Mouse (Mus musculus) myocyte (in vitro differentiated cells): ENCODE measurements around the gene Trpt1. TPM values are rescaled to one million over a fixed set of nuclear protein-coding genes. Genes with fewer than 3 reads are reported as not detected.

Experiments
- H3K27me3 ChIP-seq: one replicate; pipeline ENCODE4 v1.6.1; 2011; ENCODE audit not compliant: control insufficient read depth, insufficient read depth, insufficient read length
- H3K36me3 ChIP-seq: one replicate; pipeline ENCODE4 v1.6.1; 2011; ENCODE audit not compliant: control insufficient read depth, insufficient read depth
- H3K4me2 ChIP-seq: one replicate; pipeline ENCODE4 v1.6.1; 2011; ENCODE audit warnings: low read depth, control low read depth
- H3K4me3 ChIP-seq: one replicate; pipeline ENCODE4 v1.5.1; 2011; ENCODE audit warnings: mild to moderate bottlenecking, control low read depth, moderate library complexity
- H3K79me2 ChIP-seq: one replicate; pipeline ENCODE4 v1.6.1; 2011; ENCODE audit not compliant: control insufficient read depth, insufficient read depth
- H3ac ChIP-seq: one replicate; pipeline ENCODE4 v1.6.1; 2011; ENCODE audit not compliant: control insufficient read depth, insufficient read length
- CEBPB ChIP-seq: IDR thresholded peaks from 2 replicates; pipeline ENCODE4 v1.6.1; 2011; ENCODE audit warnings: mild to moderate bottlenecking, moderate library complexity; ENCODE audit not compliant: poor library complexity, insufficient read depth, severe bottlenecking
- E2F4 ChIP-seq: IDR thresholded peaks from one replicate; pipeline ENCODE4 v1.6.1; 2011; ENCODE audit warnings: mild to moderate bottlenecking, control low read depth, moderate library complexity; ENCODE audit not compliant: insufficient read depth
- MAX ChIP-seq: IDR thresholded peaks from one replicate; pipeline ENCODE4 v1.6.1; 2011; ENCODE audit warnings: low read depth, mild to moderate bottlenecking, control low read depth
- MYOD1 ChIP-seq, 3 experiments: IDR thresholded peaks; one replicate each; pipeline ENCODE4 v1.6.1; 2011; ENCODE audit warnings: control low read depth in 2 of 3, low read depth in 2 of 3, mild to moderate bottlenecking in 2 of 3, moderate library complexity in 1 of 3; ENCODE audit not compliant: insufficient read length in 2 of 3, control insufficient read depth in 1 of 3
- MYOG ChIP-seq, 3 experiments: IDR thresholded peaks; one replicate each; pipeline ENCODE4 v1.6.1; 2011; ENCODE audit warnings: control low read depth in 2 of 3, low read depth in 2 of 3, mild to moderate bottlenecking in 2 of 3; ENCODE audit not compliant: insufficient read length in 2 of 3, control insufficient read depth in 1 of 3, insufficient read depth in 1 of 3
- POLR2A ChIP-seq: IDR thresholded peaks from one replicate; pipeline ENCODE4 v1.6.1; 2011; ENCODE audit warnings: low read depth, mild to moderate bottlenecking, control low read depth, moderate library complexity; ENCODE audit not compliant: insufficient read length
- POLR2AphosphoS2 ChIP-seq: IDR thresholded peaks from one replicate; pipeline ENCODE4 v1.6.1; 2011; ENCODE audit warnings: low read depth, control low read depth; ENCODE audit not compliant: insufficient read length
- REST ChIP-seq: IDR thresholded peaks from one replicate; pipeline ENCODE4 v1.6.1; 2011; ENCODE audit warnings: mild to moderate bottlenecking, control low read depth, moderate library complexity; ENCODE audit not compliant: insufficient read depth, insufficient read length
- SRF ChIP-seq: IDR thresholded peaks from one replicate; pipeline ENCODE4 v1.6.1; 2011; ENCODE audit warnings: low read depth; ENCODE audit not compliant: control insufficient read depth, insufficient read length
- TCF12 ChIP-seq: IDR thresholded peaks from one replicate; pipeline ENCODE4 v1.6.1; 2011; ENCODE audit warnings: mild to moderate bottlenecking, control low read depth; ENCODE audit not compliant: poor library complexity, insufficient read depth, severe bottlenecking
- TCF3 ChIP-seq: IDR thresholded peaks from one replicate; pipeline ENCODE4 v1.6.1; 2011; ENCODE audit warnings: low read depth, control low read depth; ENCODE audit not compliant: insufficient read length
- USF1 ChIP-seq: IDR thresholded peaks from one replicate; pipeline ENCODE4 v1.6.1; 2011; ENCODE audit warnings: low read depth, mild to moderate bottlenecking, control low read depth, moderate library complexity
- polyA plus RNA-seq: library from polyadenylated mRNA; unstranded; fragments of >200 nt; fragmentation: generic; extraction: Trizol; gene quantifications from one replicate; pipeline ENCODE4 v1.2.1, GENCODE M21; 2012; ENCODE audit warnings: missing spikeins

Gene Trpt1
- polyA plus RNA-seq, 1 experiment, result 9.2 TPM

GRCm38 (mm10) chr19:6951381-6951968 is 44.5 kb upstream of the Trpt1 start:
- no peaks in the 10 kb centered on the region for H3K79me2 ChIP-seq
- peak overlapping the region; percentile 86 for H3K4me3 ChIP-seq
- H3K36me3 ChIP-seq, result no peaks in the 10 kb centered on the region
- H3K27me3 ChIP-seq, result no peaks in the 10 kb centered on the region
- peak overlapping the region; percentile 63 for H3ac ChIP-seq
- TF ChIP-seq REST, result no peak
- no peak for TF ChIP-seq MYOD1 (IDR thresholded peaks at IDR 0.05; ENCODE audit: control insufficient read depth in 1 of 3, insufficient read length in 2 of 3, low read depth in 2 of 3)
- TF ChIP-seq MYOG (IDR thresholded peaks at IDR 0.05; ENCODE audit: control insufficient read depth in 1 of 3, insufficient read depth in 1 of 3, insufficient read length in 2 of 3, low read depth in 2 of 3), result no peak
- TF ChIP-seq E2F4, result no peak
- TF ChIP-seq TCF3, result no peak
- TF ChIP-seq POLR2A, result peak; percentile 72
- TF ChIP-seq POLR2AphosphoS2, result peak; percentile 79
- TF ChIP-seq CEBPB, result no peak
- peak; percentile 21 for TF ChIP-seq SRF
- no peak for TF ChIP-seq USF1
- TF ChIP-seq TCF12, result no peak
- TF ChIP-seq MAX, result peak; percentile 18
- peak overlapping the region; percentile 98 for H3K4me2 ChIP-seq

GRCm38 (mm10) chr19:6951994-6952711 is 43.8 kb upstream of the Trpt1 start:
- no peaks in the 10 kb centered on the region for H3K79me2 ChIP-seq
- peak overlapping the region; percentile 63 for H3ac ChIP-seq
- H3K27me3 ChIP-seq, result no peaks in the 10 kb centered on the region
- H3K36me3 ChIP-seq, result no peaks in the 10 kb centered on the region
- no peak for TF ChIP-seq MAX
- peak; percentile 54 for TF ChIP-seq POLR2A
- no peak for TF ChIP-seq E2F4
- TF ChIP-seq USF1, result no peak
- peak in 1 of 3 experiments; percentile 8 for TF ChIP-seq MYOD1 (IDR thresholded peaks at IDR 0.05; ENCODE audit: control insufficient read depth in 1 of 3, insufficient read length in 2 of 3, low read depth in 2 of 3)
- TF ChIP-seq REST, result no peak
- 0 out of 2 replicates have a peak, but pooled peaks have one; percentile 12 for TF ChIP-seq CEBPB
- no peak for TF ChIP-seq TCF12
- no peak for TF ChIP-seq MYOG (IDR thresholded peaks at IDR 0.05; ENCODE audit: control insufficient read depth in 1 of 3, insufficient read depth in 1 of 3, insufficient read length in 2 of 3, low read depth in 2 of 3)
- TF ChIP-seq SRF, result no peak
- TF ChIP-seq TCF3, result no peak
- peak; percentile 88 for TF ChIP-seq POLR2AphosphoS2
- peak overlapping the region; percentile 98 for H3K4me2 ChIP-seq
- H3K4me3 ChIP-seq, result peak overlapping the region; percentile 86

GRCm38 (mm10) chr19:6952712-6953037 is 43.3 kb upstream of the Trpt1 start:
- Histone ChIP-seq H3K36me3 (no peaks in the 10 kb centered on the region), H3ac (peak overlapping the region; percentile 63), H3K4me3 (peak overlapping the region; percentile 86), H3K4me2 (peak overlapping the region; percentile 98), H3K79me2 (no peaks in the 10 kb centered on the region), H3K27me3 (no peaks in the 10 kb centered on the region)
- TF ChIP-seq MYOG (IDR thresholded peaks at IDR 0.05; ENCODE audit: control insufficient read depth in 1 of 3, insufficient read depth in 1 of 3, insufficient read length in 2 of 3, low read depth in 2 of 3) (peak in 1 of 3 experiments; percentile 6), REST (no peak), POLR2AphosphoS2 (peak; percentile 6), POLR2A (peak; percentile 14)

GRCm38 (mm10) chr19:6954046-6954445 is 41.9 kb upstream of the Trpt1 start:
- Histone ChIP-seq H3K4me3 (no peak overlapping the region), H3K4me2 (no peak overlapping the region)

More at GRCm38 (mm10) chr19:6954046-6954445, 41.9 kb upstream of the Trpt1 start:
- H3K79me2 ChIP-seq, result no peaks in the 10 kb centered on the region
- no peaks in the 10 kb centered on the region for H3K36me3 ChIP-seq
- TF ChIP-seq POLR2AphosphoS2 (peak; percentile 59), TCF3 (no peak), MAX (no peak), E2F4 (no peak), CEBPB (no peak), TCF12 (no peak), POLR2A (no peak), MYOG (IDR thresholded peaks at IDR 0.05; ENCODE audit: control insufficient read depth in 1 of 3, insufficient read depth in 1 of 3, insufficient read length in 2 of 3, low read depth in 2 of 3) (peak in 2 of 3 experiments; percentile 2 to 22), SRF (no peak), USF1 (no peak), MYOD1 (IDR thresholded peaks at IDR 0.05; ENCODE audit: control insufficient read depth in 1 of 3, insufficient read length in 2 of 3, low read depth in 2 of 3) (peak in 1 of 3 experiments; percentile 43), REST (no peak)
- H3K27me3 ChIP-seq, result no peaks in the 10 kb centered on the region
- H3ac ChIP-seq, result no peak overlapping the region
